Mouse (Mus musculus): ENCODE results near the gene Ccdc3.
"Not testable (repeated sequence)": the region's sequence is repeated elsewhere in the genome, so short reads cannot be mapped to it uniquely, and the experiment has no call there.

Gene Ccdc3

DNA sequence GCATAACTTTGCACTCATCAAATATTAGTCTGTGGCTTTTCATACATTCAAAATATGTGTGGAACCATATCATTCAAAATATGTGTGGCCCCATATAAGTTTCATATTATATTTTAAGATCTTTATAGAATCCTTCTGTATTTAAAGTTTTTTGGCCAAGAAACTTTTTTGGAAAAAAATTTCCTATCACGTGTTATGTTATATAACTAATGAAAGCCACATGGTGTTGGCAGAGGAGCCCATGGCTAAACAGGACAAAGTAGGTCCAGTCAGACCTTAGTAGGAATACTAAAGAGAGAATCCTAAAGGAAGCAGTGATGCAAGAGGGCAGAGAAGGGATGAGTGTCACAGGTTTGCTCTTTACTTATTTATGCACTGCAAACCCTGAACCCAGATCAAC is 65.6 kb downstream of the Ccdc3 start:
- no peak for ATAC-seq (ENCODE audit: insufficient number of reproducible peaks, low FRiP score, low TSS enrichment)

DNA sequence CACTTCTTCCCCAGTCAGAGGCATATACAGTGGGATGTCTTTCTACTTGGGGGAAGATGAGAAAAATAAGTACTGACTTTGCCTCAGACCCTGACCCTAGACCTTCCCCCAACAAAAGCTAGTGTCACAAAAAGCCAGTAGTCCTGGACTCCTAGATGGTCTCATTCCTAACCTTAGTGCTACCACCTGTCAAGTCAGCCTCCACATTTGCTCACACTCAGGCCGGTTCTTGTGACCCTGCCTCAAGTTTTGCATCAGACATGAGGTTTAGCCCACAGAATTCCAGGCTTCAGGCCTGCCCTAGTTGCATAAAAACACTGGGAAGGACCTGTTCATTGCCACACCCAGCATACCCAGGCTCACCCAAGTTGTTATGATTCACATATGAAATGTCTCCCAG is 67.4 kb downstream of the Ccdc3 start:
- no peak for ATAC-seq (ENCODE audit: insufficient number of reproducible peaks, low FRiP score, low TSS enrichment)

DNA sequence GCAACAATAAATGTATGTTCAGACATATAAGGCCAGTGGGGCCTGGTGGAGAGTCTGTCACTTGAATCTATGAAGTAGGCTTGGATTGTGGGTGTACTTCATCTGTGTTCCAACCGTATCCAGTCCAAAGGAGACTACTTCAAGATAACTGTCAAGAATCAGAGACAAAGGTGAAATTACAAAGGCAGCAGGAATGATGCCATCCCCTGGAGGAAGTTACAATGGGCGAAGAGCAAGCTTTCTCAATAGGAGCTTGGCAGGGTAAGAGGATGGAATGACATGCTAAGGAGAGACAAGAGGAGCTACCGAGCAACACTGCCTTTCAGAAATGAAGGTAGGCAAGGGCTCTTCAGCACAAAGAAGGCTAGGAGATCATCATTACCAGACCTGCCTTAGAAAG is 69.1 kb downstream of the Ccdc3 start:
- ATAC-seq (ENCODE audit: insufficient number of reproducible peaks, low FRiP score, low TSS enrichment), result no peak

DNA sequence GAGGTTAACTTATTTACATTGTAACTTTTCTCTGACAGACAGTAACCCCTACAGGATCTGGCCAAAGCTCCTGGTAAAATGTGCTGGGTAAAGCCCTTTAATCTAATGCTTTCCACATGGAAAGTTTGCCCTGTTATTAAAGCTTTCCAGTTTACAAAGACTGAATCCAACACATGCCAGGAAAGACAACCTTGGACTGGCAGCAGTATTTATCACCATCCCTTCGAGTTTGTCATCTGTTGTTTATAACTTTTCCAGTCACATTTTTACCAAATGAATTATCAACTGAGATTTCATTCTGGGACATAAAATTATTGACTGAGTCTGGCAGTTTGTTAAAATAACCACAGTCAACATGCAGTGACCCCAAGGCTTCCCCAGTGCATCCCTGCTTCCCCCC is 77.0 kb downstream of the Ccdc3 start:
- ATAC-seq (ENCODE audit: insufficient number of reproducible peaks, low FRiP score, low TSS enrichment), result no peak

DNA sequence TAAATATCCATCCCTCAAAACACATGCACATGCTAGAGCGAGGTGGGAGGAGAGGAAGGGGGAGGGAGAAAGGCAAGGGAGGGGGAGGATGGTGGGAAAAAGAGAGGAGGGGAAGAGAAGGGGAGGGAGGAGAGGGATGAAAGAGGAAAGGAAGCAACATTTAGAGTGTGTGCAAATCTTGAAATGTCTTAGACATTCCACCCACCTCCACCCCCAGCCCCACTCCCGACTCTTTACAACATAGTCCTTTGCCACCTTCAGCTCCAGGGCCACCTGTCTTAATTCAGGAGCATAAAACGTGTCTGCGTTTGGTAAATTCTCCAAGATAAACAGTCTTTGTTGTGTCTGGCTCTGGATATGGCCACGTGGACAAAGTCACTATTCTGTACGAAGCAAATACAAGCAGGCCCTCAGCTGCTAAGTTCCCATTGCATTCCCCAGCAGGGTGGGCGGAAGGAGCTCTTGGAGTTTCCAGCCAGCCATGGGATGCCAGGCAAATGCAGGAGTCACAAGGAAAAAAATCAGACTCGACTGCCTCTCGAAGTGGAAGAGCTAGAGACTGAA is 77.8 kb downstream of the Ccdc3 start:
- no peak for ATAC-seq (ENCODE audit: insufficient number of reproducible peaks, low FRiP score, low TSS enrichment)

DNA sequence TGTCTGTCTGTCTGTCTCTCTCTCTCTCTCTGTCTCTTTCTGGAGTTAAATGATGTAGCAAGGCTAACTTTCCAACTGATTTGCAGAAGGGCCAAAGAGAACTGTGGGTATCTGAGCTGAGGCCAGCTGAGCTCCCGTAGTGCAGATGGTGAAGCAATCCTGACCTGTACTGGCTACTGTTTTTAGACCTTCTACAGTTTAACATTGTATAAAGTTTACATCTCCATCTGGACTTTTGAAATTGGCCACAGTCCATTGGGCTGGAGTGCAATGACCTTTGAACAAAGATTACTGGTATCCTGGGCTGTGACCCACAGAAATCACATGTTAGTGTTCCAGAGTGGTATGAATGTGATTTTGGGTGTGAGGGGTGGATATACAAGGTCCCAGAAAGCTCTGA is 81.6 kb downstream of the Ccdc3 start:
- no peak for ATAC-seq (ENCODE audit: insufficient number of reproducible peaks, low FRiP score, low TSS enrichment)

DNA sequence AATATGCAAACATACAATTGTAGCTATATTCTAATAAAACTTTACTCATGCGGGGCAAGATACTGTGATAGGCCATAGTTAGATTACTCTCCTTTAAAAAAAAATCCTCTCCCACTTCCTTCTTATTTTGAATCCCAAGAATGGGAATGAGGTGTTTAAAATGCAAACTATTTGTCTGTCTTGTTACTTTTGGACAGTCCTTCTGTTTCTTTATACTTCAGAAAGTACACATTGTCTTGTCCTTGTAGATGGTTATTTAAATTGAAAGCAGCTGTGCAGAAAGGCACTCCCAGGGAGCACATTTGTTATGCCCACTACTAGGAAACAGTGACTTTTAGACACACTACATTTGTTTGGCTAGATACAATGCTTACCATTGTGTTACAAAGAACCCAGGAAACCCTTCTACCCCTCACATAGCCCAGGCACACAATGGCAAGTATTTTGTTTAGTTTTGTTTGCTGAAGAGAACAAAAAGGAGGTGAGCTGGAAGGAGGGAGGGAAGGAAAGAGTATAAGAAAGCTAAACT is 82.3 kb downstream of the Ccdc3 start:
- no peak for ATAC-seq (ENCODE audit: insufficient number of reproducible peaks, low FRiP score, low TSS enrichment)

DNA sequence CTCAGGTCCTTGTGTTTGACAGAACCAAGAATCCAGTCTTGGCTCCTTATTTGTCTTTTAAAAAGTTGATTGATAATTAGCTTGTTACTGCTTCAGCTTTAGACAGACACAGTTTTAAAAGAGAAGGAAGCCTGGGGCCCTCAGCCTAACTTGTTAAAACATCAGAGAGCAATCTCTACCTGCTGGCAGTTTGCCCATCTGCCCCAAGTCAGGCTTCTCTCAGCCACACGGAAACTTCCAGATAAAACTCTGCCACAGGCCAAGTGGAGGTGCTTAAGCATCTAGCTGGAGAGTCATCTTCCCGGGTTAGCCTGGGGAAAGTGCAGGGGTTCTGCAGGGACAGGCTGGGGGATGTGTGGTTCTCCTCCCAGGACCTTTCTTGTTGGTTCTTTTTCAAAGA is 85.0 kb downstream of the Ccdc3 start:
- no peak for ATAC-seq (ENCODE audit: insufficient number of reproducible peaks, low FRiP score, low TSS enrichment)

DNA sequence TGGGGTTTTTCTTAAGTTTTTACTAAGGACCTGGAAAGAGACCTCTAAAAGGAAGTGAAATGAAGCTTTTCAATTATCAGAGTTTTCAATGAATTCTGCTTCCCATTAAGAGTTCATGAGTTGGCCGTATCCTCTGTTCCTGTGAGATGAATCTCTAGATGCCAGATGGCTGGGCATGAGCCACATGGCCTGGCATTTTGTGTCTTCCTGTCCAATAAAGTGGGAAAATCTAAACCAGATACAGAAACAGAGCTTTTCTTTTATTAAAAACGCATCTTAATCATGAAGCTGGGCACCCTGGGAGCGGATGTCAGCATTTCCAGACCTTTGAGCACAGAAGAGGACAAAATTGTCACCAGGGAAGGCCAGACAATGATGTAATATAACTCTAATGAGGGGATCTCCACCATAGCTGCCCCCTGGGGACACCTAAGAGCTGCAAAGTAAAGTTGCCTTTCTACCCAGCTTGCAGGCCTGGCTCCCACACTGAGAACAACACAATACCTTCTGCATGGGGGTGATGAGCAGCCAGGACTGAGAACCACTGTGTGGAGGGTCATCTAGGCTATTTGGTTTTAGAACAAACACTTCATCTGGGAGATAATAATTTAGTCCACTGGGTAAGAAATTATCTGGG is 99.4 kb downstream of the Ccdc3 start:
- peak; percentile 71 for ATAC-seq (ENCODE audit: insufficient number of reproducible peaks, low FRiP score, low TSS enrichment)

DNA sequence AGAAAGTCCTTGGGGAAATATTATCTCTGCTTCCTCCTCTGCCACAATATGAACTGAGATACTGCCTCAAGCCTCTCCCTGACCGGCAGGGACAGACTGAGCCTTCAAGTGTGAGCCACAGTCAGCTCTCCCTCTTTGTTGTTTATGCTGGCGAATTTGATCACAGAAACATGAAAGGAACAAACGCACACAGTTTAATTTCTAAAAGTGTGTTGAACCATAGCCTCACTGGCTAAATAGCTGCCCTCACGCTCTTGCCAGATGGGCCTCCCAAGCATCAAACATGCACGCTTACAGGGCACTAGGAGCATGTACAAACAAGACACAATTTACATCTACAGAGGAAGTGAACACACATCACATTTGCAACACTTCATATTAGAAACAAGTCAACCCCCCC is 100.3 kb downstream of the Ccdc3 start:
- no peak for ATAC-seq (ENCODE audit: insufficient number of reproducible peaks, low FRiP score, low TSS enrichment)

DNA sequence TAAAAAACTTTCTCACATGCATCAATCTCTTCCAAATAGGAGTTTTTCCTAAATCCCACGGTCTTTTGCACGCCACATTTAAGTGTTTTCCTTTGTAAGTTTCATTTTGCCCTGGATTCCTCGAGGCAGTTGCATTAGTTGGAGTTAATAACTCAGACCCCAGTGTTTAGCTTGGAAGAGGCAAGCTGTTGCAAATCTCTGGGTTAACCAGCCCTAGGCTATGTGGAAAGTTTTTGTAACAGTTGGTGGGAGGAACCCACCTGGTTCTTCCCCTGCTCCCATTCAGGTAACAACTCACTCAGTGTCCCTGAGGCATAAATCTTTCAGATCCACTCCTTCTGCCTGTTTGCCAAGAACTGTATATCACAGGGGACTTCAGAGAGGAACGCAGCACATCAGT is 101.9 kb downstream of the Ccdc3 start:
- ATAC-seq (ENCODE audit: insufficient number of reproducible peaks, low FRiP score, low TSS enrichment), result no peak

DNA sequence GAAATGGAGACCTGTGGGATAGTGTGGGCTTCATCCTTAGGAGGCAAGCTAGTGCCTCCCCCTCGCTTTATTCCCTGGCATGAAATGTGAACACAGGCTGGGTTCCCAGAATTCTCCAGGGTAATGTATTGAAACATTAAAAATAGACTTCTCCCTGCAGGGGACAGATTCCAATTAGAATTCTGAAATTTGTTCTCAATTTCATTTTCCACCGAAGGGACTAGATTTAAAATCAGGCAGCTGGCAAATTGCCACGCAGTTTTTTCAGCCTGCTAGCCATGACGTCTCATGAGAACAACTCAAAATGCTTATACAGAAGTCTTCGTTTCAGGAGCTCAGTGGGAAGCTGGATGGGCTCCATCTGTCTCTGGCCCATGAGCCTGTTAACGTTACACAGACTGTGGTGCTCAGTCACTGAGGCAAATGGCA is 103.9 kb downstream of the Ccdc3 start:
- no peak for ATAC-seq (ENCODE audit: insufficient number of reproducible peaks, low FRiP score, low TSS enrichment)

DNA sequence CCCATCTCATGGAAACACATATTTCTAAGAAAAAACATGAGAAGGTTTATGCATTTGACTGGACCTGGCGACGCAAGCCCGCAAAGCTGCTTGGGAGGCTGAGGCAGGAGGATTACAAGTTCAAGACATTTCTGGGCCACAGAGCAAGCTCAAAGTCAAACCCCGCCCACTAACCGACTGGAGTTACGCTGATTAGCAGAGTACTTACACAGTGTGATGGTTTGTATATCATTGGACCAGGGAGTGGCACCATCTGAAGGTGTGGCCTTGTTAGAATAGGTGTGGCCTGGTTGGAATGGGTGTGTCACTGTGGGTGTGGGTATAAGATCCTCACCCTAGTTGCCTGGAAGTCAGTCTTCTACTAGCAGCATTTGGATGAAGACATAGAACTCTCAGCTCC is 111.6 kb downstream of the Ccdc3 start:
- not testable (repeated sequence) for ATAC-seq (ENCODE audit: insufficient number of reproducible peaks, low FRiP score, low TSS enrichment)

DNA sequence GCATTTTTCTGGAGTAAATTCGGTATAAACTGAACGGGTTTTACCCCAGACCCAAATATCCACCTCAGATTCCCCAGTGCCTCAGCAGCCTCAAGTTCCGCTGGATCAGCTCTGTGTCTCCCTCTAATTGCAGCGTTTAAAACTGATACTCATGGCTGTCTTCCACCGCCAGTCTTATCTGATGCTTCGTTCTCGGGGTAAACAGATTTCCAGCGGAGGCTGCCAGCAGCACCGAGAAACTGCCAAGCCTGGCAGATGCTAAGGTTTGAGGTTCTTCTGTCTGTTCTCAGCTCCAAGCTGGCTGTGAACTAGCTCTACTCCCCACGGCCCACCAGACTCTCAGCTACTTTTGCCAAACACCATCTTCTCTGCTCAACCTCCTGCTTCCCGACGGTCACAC is 112.4 kb downstream of the Ccdc3 start:
- peak; percentile 43 for ATAC-seq (ENCODE audit: insufficient number of reproducible peaks, low FRiP score, low TSS enrichment)

DNA sequence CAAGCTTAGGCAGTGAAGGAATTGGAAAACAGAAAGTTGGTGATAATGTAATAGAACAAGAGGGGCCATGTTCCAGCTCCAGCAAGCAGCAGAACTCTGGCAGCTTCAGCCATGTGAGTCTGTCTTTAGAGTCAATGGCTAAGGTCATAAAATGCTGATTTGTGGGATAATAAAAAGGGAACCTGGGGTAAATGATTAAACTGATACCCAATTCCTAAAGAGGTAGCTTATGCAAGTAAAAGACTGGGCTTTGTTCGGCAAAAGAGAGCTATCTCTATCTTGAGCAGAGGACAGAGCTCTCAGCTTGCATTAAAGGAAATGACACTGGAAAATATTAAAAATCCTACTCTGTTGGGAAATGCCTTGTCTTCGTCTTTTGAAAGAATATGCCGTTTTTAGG is 120.7 kb downstream of the Ccdc3 start:
- no peak for ATAC-seq (ENCODE audit: insufficient number of reproducible peaks, low FRiP score, low TSS enrichment)

DNA sequence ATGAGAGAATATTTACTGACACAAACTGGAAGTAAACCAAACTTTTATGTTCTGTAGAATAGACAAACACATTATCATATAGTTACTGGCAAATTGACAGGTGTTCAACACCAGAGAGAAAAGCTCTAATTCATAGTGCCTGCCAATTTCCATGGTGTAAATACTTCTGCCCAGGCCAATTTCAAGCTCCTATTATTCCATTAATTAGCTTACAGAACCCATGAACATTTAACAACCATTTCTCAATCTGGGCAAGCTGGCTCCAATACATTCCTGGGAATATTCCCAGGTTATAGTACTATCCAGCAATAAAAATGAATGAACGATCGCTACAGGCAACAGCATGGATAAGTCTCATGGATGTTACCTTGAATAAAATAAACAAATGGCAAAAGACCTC is 124.7 kb downstream of the Ccdc3 start:
- no peak for ATAC-seq (ENCODE audit: insufficient number of reproducible peaks, low FRiP score, low TSS enrichment)

DNA sequence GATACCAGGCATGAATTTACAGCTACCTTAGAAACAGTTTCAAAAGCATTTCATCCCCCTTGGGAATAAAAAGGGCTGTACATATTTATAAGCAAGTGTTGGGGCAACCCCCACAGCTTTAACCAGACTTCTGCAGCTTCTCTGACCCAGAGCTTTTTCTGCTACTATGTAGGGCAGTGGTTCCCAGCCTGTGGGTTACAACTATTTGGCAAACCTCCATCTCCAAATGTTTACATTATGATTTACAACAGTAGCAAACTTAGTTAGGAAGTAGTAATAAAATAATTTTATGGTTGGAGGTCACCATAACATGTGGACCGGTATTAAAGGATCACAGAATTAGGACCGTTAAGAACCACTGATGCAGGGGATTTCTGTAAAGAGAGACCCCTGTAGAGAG is 130.4 kb downstream of the Ccdc3 start:
- ATAC-seq (ENCODE audit: insufficient number of reproducible peaks, low FRiP score, low TSS enrichment), result no peak
